Mouse (Mus musculus) bone marrow, adult 2 months (tissue): ENCODE results near the gene Daw1.

Source experiments
- CTCF ChIP-seq: fragments of 200-500 bp; IDR thresholded peaks from 2 replicates; pipeline ENCODE4 v1.5.1; 2011; ENCODE audit warnings: low read length, control low read depth; ENCODE audit not compliant: control insufficient read depth, insufficient read depth
- POLR2A ChIP-seq: fragments of 200-500 bp; IDR thresholded peaks from 2 replicates; pipeline ENCODE4 v1.6.1; 2011; ENCODE audit warnings: low read depth, mild to moderate bottlenecking, control low read depth, low read length, borderline replicate concordance; ENCODE audit not compliant: control insufficient read depth

DNA sequence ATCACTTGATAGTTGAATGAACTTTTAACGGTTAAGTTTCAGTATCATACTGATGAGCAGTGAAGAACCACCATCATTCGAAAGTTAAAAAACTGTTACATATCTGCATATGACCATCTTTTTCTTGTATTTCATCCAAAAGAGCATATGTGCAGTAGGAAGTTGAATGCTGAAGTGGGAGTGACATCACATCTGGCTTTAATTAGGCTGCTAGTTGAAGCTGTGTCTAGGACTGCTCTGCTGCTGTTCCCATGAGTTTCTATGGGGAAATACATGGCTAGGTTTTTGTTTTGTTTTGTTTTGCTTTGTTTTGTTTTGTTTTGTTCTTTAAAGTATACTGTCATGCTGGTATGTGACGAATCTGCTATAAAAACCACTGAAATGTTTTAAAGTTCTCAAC, 9.6 kb downstream of the Daw1 start:
- TF ChIP-seq CTCF (no peak), POLR2A (no peak)
